Mouse (Mus musculus) forebrain, embryonic 11.5 days (tissue): ENCODE measurements around the gene Trim40. TPM values are rescaled to one million over a fixed set of nuclear protein-coding genes. Genes with fewer than 3 reads are reported as not detected.

ENCODE experiments used
- ATAC-seq: fragments of 200-750 bp; cut with Nextera tagmentation; replicated peaks from 2 replicates; pipeline ENCODE4 v1.8.0; 2017; ENCODE audit warnings: moderate TSS enrichment; ENCODE audit not compliant: low FRiP score
- DNase-seq: peaks from one replicate; pipeline ENCODE4 v3.0.0-alpha.2; 2017; ENCODE audit warnings: low spot score
- H3K27ac ChIP-seq: fragments of 300-500 bp; sonication (generic); 2 replicates; pipeline ENCODE4 v1.5.1; 2014; ENCODE audit warnings: low read depth, low read length
- H3K27me3 ChIP-seq: fragments of 300-500 bp; sonication (generic); 2 replicates; pipeline ENCODE4 v1.6.1; 2014; ENCODE audit warnings: mild to moderate bottlenecking, low read length, mixed read lengths; ENCODE audit not compliant: control insufficient read depth, insufficient read depth
- H3K36me3 ChIP-seq: fragments of 300-500 bp; sonication (generic); 2 replicates; pipeline ENCODE4 v1.6.1; 2014; ENCODE audit warnings: mild to moderate bottlenecking, low read length, moderate library complexity, mixed read lengths; ENCODE audit not compliant: control insufficient read depth, insufficient read depth
- H3K4me1 ChIP-seq: fragments of 300-500 bp; sonication (generic); replicated peaks from 2 replicates; pipeline ENCODE4 v1.6.1; 2014; ENCODE audit warnings: low read length, mixed read lengths; ENCODE audit not compliant: control insufficient read depth, insufficient read depth
- H3K4me2 ChIP-seq: fragments of 300-500 bp; sonication (generic); 2 replicates; pipeline ENCODE4 v1.6.1; 2014; ENCODE audit warnings: low read depth, mild to moderate bottlenecking, low read length, moderate library complexity, mixed read lengths; ENCODE audit not compliant: severe bottlenecking
- H3K4me3 ChIP-seq: fragments of 300-500 bp; sonication (generic); 2 replicates; pipeline ENCODE4 v1.5.1; 2014; ENCODE audit warnings: low read depth, low read length
- H3K9ac ChIP-seq: fragments of 300-500 bp; sonication (generic); 2 replicates; pipeline ENCODE4 v1.6.1; 2014; ENCODE audit warnings: low read length
- H3K9me3 ChIP-seq: fragments of 300-500 bp; sonication (generic); 2 replicates; pipeline ENCODE4 v1.6.1; 2016; ENCODE audit warnings: low read length, mixed read lengths; ENCODE audit not compliant: control insufficient read depth
- WGBS: fragments of 180-500 bp; shearing (Covaris S2); extraction: QIAGEN DNeasy Blood & Tissue Kit; methylation state at CpG from one replicate; pipeline ENCODE4 v1.1.7; 2014; 5-methylcytosine and 5-hydroxymethylcytosine counted together
- polyA plus RNA-seq: library from polyadenylated mRNA; unstranded; fragments of >200 nt; fragmentation: Nextera tagmentation; extraction: Ambion mirVana; gene quantifications from 2 replicates; pipeline ENCODE4 v1.2.1, GENCODE M21; 2014

Gene Trim40
- polyA plus RNA-seq, 1 experiment from 2014 or later, result not detected

DNA sequence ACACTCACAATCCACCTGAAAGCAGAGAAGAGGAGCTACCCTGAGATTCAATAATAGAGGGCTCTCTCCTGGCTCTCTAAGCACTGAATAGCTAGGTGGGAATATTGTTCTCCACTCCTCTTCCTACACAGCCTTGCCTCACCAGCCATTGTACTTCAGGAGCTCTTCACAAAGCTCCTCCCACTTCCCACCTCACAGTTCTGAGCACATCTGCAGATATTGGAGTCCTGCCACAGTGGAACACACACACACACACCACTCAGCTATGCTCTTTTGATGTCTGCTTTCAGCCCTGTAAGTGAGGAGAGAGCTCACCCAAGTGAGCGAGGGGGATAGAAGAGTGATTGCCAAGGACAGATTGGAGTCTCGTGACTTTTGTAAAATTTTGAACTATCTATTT is 6.6 kb downstream of the Trim40 start:
- ATAC-seq (no peak), DNase-seq (no peak)
- no peaks in the 10 kb centered on the region for H3K36me3 ChIP-seq
- 84% methylated on average over 2 of the region's 2 CpGs for WGBS
- no peak overlapping the region for H3K4me2 ChIP-seq
- H3K27ac ChIP-seq, result no peak overlapping the region
- H3K9me3 ChIP-seq, result no peaks in the 10 kb centered on the region
- no peaks in the 10 kb centered on the region for H3K27me3 ChIP-seq
- no peak overlapping the region for H3K4me3 ChIP-seq
- no peaks in the 10 kb centered on the region for H3K4me1 ChIP-seq
- H3K9ac ChIP-seq, result no peak overlapping the region

DNA sequence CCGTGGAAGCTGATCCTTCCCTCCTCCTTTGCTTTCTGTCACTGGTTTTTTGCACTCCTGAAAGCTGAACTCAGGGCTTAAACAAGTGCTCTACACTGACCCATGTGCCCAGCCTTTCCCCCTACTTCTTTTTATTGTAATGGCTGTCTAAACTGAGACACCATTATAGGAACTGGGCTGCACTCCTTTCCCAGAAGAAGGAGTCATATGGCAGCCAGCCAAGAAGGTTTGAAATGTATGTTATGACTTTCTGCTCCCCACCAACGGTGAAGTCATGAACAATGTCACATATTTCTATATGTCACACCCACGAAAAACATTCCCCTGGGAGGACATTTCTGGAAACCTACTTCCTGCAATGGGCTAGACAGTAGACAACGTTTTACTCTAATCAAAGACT is 15.3 kb downstream of the Trim40 start:
- ATAC-seq, result no peak
- H3K4me2 ChIP-seq, result no peak overlapping the region
- no peaks in the 10 kb centered on the region for H3K27me3 ChIP-seq
- H3K9ac ChIP-seq, result no peak overlapping the region
- DNase-seq, result no peak
- no peak overlapping the region for H3K4me3 ChIP-seq
- no peaks in the 10 kb centered on the region for H3K36me3 ChIP-seq
- no peaks in the 10 kb centered on the region for H3K9me3 ChIP-seq
- WGBS, result 87% methylated on average over 4 of the region's 4 CpGs
- no peaks in the 10 kb centered on the region for H3K4me1 ChIP-seq
- H3K27ac ChIP-seq, result no peak overlapping the region

DNA sequence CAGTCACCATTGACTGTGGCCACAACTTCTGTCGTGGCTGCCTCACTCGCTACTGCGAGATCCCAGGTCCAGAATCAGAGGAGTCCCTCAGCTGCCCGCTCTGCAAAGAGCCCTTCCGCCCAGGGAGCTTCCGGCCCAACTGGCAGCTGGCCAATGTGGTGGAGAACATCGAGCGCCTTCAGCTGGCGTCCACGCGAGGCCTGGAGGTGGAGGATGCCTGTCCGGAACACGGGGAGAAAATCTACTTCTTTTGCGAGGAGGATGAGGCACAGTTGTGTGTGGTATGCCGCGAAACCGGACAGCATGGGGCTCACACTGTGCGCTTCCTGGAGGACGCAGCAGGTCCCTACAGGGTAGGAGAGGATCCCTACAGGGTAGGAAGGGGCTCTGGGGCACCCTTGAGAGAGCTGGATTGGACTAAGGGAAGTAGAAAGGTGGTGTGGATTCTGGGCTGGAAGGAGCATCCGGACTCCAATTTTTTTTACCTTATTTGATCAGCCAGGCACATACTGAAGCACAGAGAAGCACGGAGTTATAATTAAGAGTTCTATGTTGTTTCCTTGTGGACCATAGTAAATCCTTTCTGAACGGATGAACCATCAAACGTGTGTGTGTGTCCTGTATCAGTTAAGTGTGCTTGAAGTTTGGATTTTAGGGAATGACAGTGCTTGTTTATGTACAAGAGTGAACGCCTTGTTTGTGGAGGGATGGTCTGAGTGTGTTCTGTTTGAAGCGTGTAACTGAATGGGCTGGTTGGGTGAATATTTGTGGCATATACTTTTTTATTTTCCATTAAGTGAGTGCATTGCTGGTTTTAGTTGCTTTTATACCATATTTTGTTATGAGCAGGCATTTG is 19.7 kb downstream of the Trim40 start:
- ATAC-seq, result no peak
- peaks cover 2% of the 10 kb centered on the region; the same call in 1 of the 2 replicates for H3K4me1 ChIP-seq
- H3K4me3 ChIP-seq, result no peak overlapping the region
- no peaks in the 10 kb centered on the region for H3K9me3 ChIP-seq
- H3K36me3 ChIP-seq, result no peaks in the 10 kb centered on the region
- H3K4me2 ChIP-seq, result no peak overlapping the region
- H3K9ac ChIP-seq, result no peak overlapping the region
- peaks cover 6% of the 10 kb centered on the region for H3K27me3 ChIP-seq
- H3K27ac ChIP-seq, result 0 out of 2 replicates have a peak overlapping the region, but pooled peaks have one; percentile 3
- 83% methylated on average over 25 of the region's 25 CpGs for WGBS
- no peak for DNase-seq

DNA sequence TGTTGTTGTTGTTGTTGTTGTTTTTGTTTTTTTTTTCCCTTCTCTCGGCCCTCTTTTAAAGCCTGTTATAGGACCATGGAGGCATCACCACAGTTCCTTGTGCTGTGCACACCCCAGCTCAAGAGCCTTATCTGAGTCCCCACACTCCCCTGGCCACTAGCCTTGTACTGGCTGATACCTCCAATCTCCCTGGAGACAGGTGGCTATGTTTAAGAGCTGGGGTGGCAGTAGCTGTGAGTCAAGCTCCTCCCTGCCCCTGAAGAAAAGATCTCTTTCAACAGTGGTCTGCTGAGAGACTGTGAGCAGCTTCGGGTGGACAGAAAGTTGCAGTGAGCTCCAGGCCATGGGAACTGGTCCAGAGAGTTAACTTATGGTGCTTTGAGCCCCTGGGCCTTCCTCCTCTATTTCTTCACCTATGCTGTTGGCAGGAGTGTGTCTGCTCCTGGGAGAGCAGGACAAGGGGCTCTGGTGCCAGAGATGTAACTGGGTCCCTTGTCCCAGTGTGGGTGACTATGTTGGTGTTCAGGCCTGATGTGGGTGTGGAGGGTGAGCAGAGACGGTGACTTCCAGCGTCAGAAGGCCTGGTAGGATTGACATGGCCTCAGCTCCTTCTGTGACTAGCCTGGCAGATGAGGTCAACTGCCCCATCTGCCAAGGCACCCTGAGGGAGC is 20.5 kb downstream of the Trim40 start, which contains the start of gene Trim10:
TSS of gene Trim10 (plus strand) at position 291 of the 671 bp plus-strand sequence.
- ATAC-seq (no peak), DNase-seq (no peak)
- no peaks in the 10 kb centered on the region for H3K36me3 ChIP-seq
- 85% methylated on average over 4 of the region's 4 CpGs for WGBS
- 0 out of 2 replicates have a peak within 1 kb of the TSS, but pooled peaks have one; percentile 3 for H3K27ac ChIP-seq
- peaks cover 6% of the 10 kb centered on the region for H3K27me3 ChIP-seq
- no peak within 1 kb of the TSS for H3K9ac ChIP-seq
- H3K4me2 ChIP-seq, result no peak within 1 kb of the TSS
- H3K4me3 ChIP-seq, result no peak within 1 kb of the TSS
- H3K4me1 ChIP-seq, result peaks cover 2% of the 10 kb centered on the region; the same call in 1 of the 2 replicates
- no peaks in the 10 kb centered on the region for H3K9me3 ChIP-seq

DNA sequence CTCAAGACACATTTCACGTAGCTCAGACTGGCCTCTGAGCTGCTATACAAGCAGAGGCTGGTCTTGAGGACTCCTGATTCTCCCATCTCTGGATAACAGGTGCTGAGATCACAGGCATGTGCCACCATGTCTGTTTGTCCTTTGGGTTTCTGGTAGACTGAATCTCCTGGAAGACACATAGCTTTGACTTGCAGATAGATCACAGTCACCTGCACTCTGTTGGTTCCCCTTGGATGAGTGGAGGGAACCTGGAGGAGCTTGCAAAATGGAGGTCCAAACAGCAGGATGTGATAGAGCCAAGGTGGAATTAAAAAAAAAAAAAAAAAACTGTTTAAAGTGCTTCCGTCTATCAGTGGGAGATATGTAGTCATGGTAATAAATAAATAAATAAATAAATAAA is 21.1 kb downstream of the Trim40 start:
- peaks cover 2% of the 10 kb centered on the region; the same call in 1 of the 2 replicates for H3K4me1 ChIP-seq
- 80% methylated on average over 2 of the region's 2 CpGs for WGBS
- no peak overlapping the region for H3K4me2 ChIP-seq
- no peaks in the 10 kb centered on the region for H3K36me3 ChIP-seq
- H3K27ac ChIP-seq, result no peak overlapping the region
- no peak overlapping the region for H3K9ac ChIP-seq
- H3K4me3 ChIP-seq, result no peak overlapping the region
- H3K9me3 ChIP-seq, result no peaks in the 10 kb centered on the region
- ATAC-seq (no peak), DNase-seq (no peak)
- H3K27me3 ChIP-seq, result peaks cover 6% of the 10 kb centered on the region

DNA sequence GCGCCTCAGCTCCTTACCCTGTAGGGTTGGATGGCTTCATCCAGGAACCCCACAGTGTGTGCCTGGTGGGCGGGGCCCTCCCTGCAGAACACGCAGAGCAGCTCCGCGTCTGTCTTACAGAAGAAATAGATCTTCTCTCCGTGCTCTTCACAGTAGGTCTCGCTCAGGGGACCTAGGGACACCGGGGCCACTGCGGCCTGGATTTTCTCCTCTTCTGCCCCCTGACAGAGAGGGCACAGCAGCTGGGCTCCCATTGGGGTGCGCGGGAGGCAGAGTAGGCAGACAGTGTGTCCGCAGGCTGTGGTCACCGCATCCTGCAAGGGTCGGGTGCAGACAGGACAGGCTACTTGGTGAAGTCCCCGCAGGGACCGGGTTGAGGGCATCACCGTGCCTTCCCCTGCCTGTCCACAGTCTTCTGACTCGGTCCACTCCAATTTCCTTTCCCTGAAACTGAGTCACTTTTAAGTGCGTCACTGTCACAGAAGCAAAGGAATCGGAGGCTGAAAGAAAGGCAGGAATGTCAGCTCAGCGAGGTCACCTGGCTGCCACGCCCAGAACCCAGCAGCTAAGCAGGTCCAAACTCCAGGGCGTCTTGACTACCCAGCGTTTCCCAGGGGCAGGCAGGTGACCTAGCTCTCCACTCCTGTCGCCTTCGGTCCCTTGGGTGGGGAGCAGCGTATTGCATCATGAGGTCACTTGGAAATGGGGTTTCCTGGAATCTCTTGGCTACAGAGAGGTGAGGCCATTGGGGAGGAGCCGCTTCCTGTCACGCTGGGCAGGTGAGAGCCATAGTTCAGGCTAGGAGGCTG is 23.0 kb downstream of the Trim40 start, which contains the start of gene Trim15:
TSS of gene Trim15 (minus strand) at position 492 of the 809 bp plus-strand sequence.
- WGBS, result 15% methylated on average over 29 of the region's 29 CpGs

DNA sequence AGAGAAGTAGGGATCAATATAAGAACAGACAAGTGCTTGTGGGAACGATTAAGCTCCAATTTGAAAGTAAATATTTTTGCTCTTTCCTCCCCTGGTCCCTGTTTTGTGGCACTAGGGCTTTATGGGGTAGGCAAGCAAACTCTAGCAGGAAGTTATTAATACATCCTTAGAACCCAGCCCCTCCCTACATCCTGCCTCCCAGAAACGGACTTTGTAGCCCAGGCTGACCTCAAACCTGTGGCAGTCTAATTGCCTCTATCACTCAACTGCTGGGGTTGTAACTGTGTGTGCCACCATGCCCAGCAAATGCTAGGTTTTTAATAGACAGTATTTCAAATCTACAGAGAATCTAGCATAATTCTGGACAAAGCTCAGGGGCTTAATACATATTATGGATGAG is 28.2 kb downstream of the Trim40 start:
- Histone ChIP-seq H3K27me3 (peaks cover 2% of the 10 kb centered on the region), H3K9ac (no peak overlapping the region), H3K4me3 (no peak overlapping the region), H3K9me3 (no peaks in the 10 kb centered on the region), H3K36me3 (no peaks in the 10 kb centered on the region; the same call in 1 of the 2 replicates), H3K4me1 (no peaks in the 10 kb centered on the region; the same call in 1 of the 2 replicates), H3K4me2 (no peak overlapping the region), H3K27ac (no peak overlapping the region)
- DNase-seq, result no peak
- no peak for ATAC-seq
- 77% methylated on average over 2 of the region's 2 CpGs for WGBS

More for the DNA sequence above, 23.0 kb downstream of the Trim40 start, which contains the start of gene Trim15:
- Histone ChIP-seq H3K4me2 (peak within 1 kb of the TSS; percentile 26; the same call in 1 of the 2 replicates), H3K4me3 (no peak within 1 kb of the TSS), H3K9me3 (no peaks in the 10 kb centered on the region), H3K27ac (no peak within 1 kb of the TSS), H3K4me1 (peaks cover 2% of the 10 kb centered on the region; the same call in 1 of the 2 replicates), H3K36me3 (no peaks in the 10 kb centered on the region), H3K9ac (no peak within 1 kb of the TSS), H3K27me3 (peaks cover 6% of the 10 kb centered on the region)
- peak; percentile 10; the same call in 1 of the 2 replicates for ATAC-seq
- DNase-seq, result no peak

DNA sequence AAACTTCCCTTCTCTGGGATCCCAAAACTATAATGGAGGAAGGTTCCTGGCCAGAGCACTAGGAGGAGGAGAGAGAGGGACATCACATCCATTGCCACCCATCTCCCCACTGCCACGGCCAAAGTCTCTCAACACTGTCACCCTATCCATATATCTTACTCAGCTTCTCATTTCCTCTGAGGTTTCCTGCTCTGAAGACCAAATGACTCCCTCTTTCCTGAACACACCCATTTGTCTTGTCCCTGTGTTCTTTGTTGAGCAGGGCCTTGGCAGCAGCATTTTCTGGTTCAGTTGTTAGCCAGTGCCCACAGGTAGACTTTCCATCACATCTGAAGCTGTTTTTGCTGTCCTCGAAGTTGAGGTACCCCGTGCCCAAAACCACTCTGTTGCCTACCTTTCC is 31.7 kb downstream of the Trim40 start:
- H3K9ac ChIP-seq, result no peak overlapping the region
- no peak overlapping the region for H3K4me2 ChIP-seq
- WGBS, result 98% methylated on average over 3 of the region's 3 CpGs
- no peak overlapping the region for H3K27ac ChIP-seq
- ATAC-seq, result no peak
- no peaks in the 10 kb centered on the region for H3K27me3 ChIP-seq
- H3K4me1 ChIP-seq, result no peaks in the 10 kb centered on the region
- no peak overlapping the region for H3K4me3 ChIP-seq
- no peaks in the 10 kb centered on the region for H3K9me3 ChIP-seq
- no peak for DNase-seq
- H3K36me3 ChIP-seq, result no peaks in the 10 kb centered on the region; the same call in 1 of the 2 replicates
